Mouse (Mus musculus) liver, embryonic 13.5 days (tissue): ENCODE data around the gene Snrnp35. TPM values are rescaled to one million over a fixed set of nuclear protein-coding genes. Genes with fewer than 3 reads are reported as not detected.

ENCODE experiments used
- ATAC-seq: fragments of 200-750 bp; cut with Nextera tagmentation; 2 replicates; pipeline ENCODE4 v1.8.0; 2017; ENCODE audit warnings: low read depth, mild to moderate bottlenecking, moderate number of reproducible peaks, moderate library complexity
- DNase-seq: peaks from one replicate; pipeline ENCODE4 v3.0.0; 2022
- H3K27ac ChIP-seq: fragments of 300-500 bp; sonication (generic); 2 replicates; pipeline ENCODE4 v1.5.1; 2015; ENCODE audit warnings: moderate library complexity, mild to moderate bottlenecking, inconsistent platforms
- H3K27me3 ChIP-seq: fragments of 300-500 bp; sonication (generic); 2 replicates; pipeline ENCODE4 v1.6.1; 2015; ENCODE audit warnings: mild to moderate bottlenecking, inconsistent platforms
- H3K36me3 ChIP-seq: fragments of 300-500 bp; sonication (generic); 2 replicates; pipeline ENCODE4 v1.6.1; 2015; ENCODE audit warnings: mild to moderate bottlenecking, inconsistent platforms
- H3K4me1 ChIP-seq: fragments of 300-500 bp; sonication (generic); replicated peaks from 2 replicates; pipeline ENCODE4 v1.6.1; 2015; ENCODE audit warnings: inconsistent platforms
- H3K4me2 ChIP-seq: fragments of 300-500 bp; sonication (generic); 2 replicates; pipeline ENCODE4 v1.6.1; 2015; ENCODE audit warnings: inconsistent platforms, mild to moderate bottlenecking, moderate library complexity
- H3K4me3 ChIP-seq: fragments of 300-500 bp; sonication (generic); replicated peaks from 2 replicates; pipeline ENCODE4 v1.5.1; 2015; ENCODE audit warnings: mild to moderate bottlenecking, inconsistent platforms
- H3K9ac ChIP-seq: fragments of 300-500 bp; sonication (generic); 2 replicates; pipeline ENCODE4 v1.6.1; 2015; ENCODE audit warnings: mild to moderate bottlenecking, inconsistent platforms
- H3K9me3 ChIP-seq: fragments of 300-500 bp; sonication (generic); replicated peaks from 2 replicates; pipeline ENCODE4 v1.6.1; 2016; ENCODE audit warnings: inconsistent platforms
- WGBS: fragments of 180-500 bp; shearing (Covaris S2); methylation state at CpG from one replicate; pipeline ENCODE4 v1.1.7; 2015; ENCODE audit not compliant: insufficient replicate concordance; 5-methylcytosine and 5-hydroxymethylcytosine counted together
- polyA plus RNA-seq: library from polyadenylated mRNA; unstranded; fragments of >200 nt; fragmentation: Nextera tagmentation; extraction: Ambion mirVana; gene quantifications from 2 replicates; pipeline ENCODE4 v1.2.1, GENCODE M21; 2015

The Snrnp35 gene
- polyA plus RNA-seq, 1 experiment from 2014 or later = 14.6 TPM

DNA sequence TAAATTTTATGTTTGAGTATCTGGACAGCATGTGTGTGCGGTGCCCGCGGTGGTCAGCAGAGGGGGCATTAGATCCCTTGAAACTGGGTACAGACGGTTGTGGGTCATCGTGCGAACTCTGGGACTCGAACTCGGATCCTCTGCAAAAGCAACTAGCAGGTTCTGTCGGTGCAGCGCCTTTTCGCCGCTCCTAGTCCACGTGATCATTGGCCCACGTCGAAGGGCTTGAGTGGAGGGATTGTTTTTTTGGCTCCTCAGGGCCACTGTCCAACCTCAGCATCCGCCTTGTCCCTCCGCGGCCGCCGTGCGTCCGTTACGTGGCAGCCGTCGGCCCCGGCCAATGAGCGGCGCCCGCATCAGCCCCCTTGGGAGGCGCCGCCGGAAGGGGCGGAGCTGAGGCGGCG is 57.5 kb downstream of the Snrnp35 start, which contains the start of gene Tmed2:
Gene Tmed2 (plus strand): TSS at position 313 of the 404 bp plus-strand sequence.
- peak within 1 kb of the TSS; percentile 79 for H3K4me2 ChIP-seq
- H3K27me3 ChIP-seq = no peaks in the 10 kb centered on the region
- under 1% methylated on average over 35 of the region's 35 CpGs for WGBS
- peaks cover 38% of the 10 kb centered on the region for H3K4me1 ChIP-seq
- DNase-seq (peak; percentile 92), ATAC-seq (peak; percentile 90)
- peak within 1 kb of the TSS; percentile 96 for H3K4me3 ChIP-seq
- no peaks in the 10 kb centered on the region for H3K9me3 ChIP-seq
- H3K9ac ChIP-seq = peak within 1 kb of the TSS; percentile 96
- H3K27ac ChIP-seq = peak within 1 kb of the TSS; percentile 87
- peaks cover 32% of the 10 kb centered on the region for H3K36me3 ChIP-seq

Other genes starting within 250 kb of the Snrnp35 start
- 1.3 and 1.4 TPM in 2 replicates for gene Pitpnm2, start 233.4 kb upstream of the Snrnp35 start, polyA plus RNA-seq
- 5.6 and 6.3 TPM in 2 replicates for gene Mphosph9, start 155.2 kb upstream of the Snrnp35 start, polyA plus RNA-seq
- 7.0 and 7.7 TPM in 2 replicates for gene 2810006K23Rik, start 155.0 kb upstream of the Snrnp35 start, polyA plus RNA-seq
- gene Cdk2ap1, start 120.1 kb upstream of the Snrnp35 start, polyA plus RNA-seq = 15.2 and 17.1 TPM in 2 replicates
- gene Sbno1, start 57.1 kb upstream of the Snrnp35 start, polyA plus RNA-seq = 50.7 and 64.9 TPM in 2 replicates
- 45.4 and 58.4 TPM in 2 replicates for gene Kmt5a, start 43.2 kb upstream of the Snrnp35 start, polyA plus RNA-seq
- 9.9 and 10.3 TPM in 2 replicates for gene Rilpl2, start 4.8 kb upstream of the Snrnp35 start, polyA plus RNA-seq
- 1.9 and 2.5 TPM in 2 replicates for gene Rilpl1, start 48.3 kb downstream of the Snrnp35 start, polyA plus RNA-seq
- 366 and 422 TPM in 2 replicates for gene Tmed2, start 57.6 kb downstream of the Snrnp35 start, polyA plus RNA-seq
- gene Ddx55, start 69.7 kb downstream of the Snrnp35 start, polyA plus RNA-seq = 9.4 and 11.0 TPM in 2 replicates
- 69.8 and 80.8 TPM in 2 replicates for gene Eif2b1, start 96.0 kb downstream of the Snrnp35 start, polyA plus RNA-seq
- 30.8 and 37.6 TPM in 2 replicates for gene Gtf2h3, start 96.0 kb downstream of the Snrnp35 start, polyA plus RNA-seq
- gene Atp6v0a2, start 145.4 kb downstream of the Snrnp35 start, polyA plus RNA-seq = 17.9 and 21.8 TPM in 2 replicates
- not detected in 2 replicates for gene Dnah10, start 242.0 kb downstream of the Snrnp35 start, polyA plus RNA-seq